Mouse (Mus musculus) forebrain, embryonic 11.5 days (tissue): ENCODE results near the gene Krtap19-5. TPM values are rescaled to one million over a fixed set of nuclear protein-coding genes. Genes with fewer than 3 reads are reported as not detected.
A peak's percentile ranks its signal among the peaks of the same experiment; 100 is the strongest.

ENCODE experiments used
- ATAC-seq: fragments of 200-750 bp; cut with Nextera tagmentation; replicated peaks from 2 replicates; pipeline ENCODE4 v1.8.0; 2017; ENCODE audit warnings: moderate TSS enrichment; ENCODE audit not compliant: low FRiP score
- DNase-seq: peaks from one replicate; pipeline ENCODE4 v3.0.0-alpha.2; 2017; ENCODE audit warnings: low spot score
- H3K27ac ChIP-seq: fragments of 300-500 bp; sonication (generic); 2 replicates; pipeline ENCODE4 v1.5.1; 2014; ENCODE audit warnings: low read depth, low read length
- H3K27me3 ChIP-seq: fragments of 300-500 bp; sonication (generic); 2 replicates; pipeline ENCODE4 v1.6.1; 2014; ENCODE audit warnings: mild to moderate bottlenecking, low read length, mixed read lengths; ENCODE audit not compliant: control insufficient read depth, insufficient read depth
- H3K36me3 ChIP-seq: fragments of 300-500 bp; sonication (generic); 2 replicates; pipeline ENCODE4 v1.6.1; 2014; ENCODE audit warnings: mild to moderate bottlenecking, low read length, moderate library complexity, mixed read lengths; ENCODE audit not compliant: control insufficient read depth, insufficient read depth
- H3K4me1 ChIP-seq: fragments of 300-500 bp; sonication (generic); replicated peaks from 2 replicates; pipeline ENCODE4 v1.6.1; 2014; ENCODE audit warnings: low read length, mixed read lengths; ENCODE audit not compliant: control insufficient read depth, insufficient read depth
- H3K4me2 ChIP-seq: fragments of 300-500 bp; sonication (generic); 2 replicates; pipeline ENCODE4 v1.6.1; 2014; ENCODE audit warnings: low read depth, mild to moderate bottlenecking, low read length, moderate library complexity, mixed read lengths; ENCODE audit not compliant: severe bottlenecking
- H3K4me3 ChIP-seq: fragments of 300-500 bp; sonication (generic); 2 replicates; pipeline ENCODE4 v1.5.1; 2014; ENCODE audit warnings: low read depth, low read length
- H3K9ac ChIP-seq: fragments of 300-500 bp; sonication (generic); 2 replicates; pipeline ENCODE4 v1.6.1; 2014; ENCODE audit warnings: low read length
- H3K9me3 ChIP-seq: fragments of 300-500 bp; sonication (generic); 2 replicates; pipeline ENCODE4 v1.6.1; 2016; ENCODE audit warnings: low read length, mixed read lengths; ENCODE audit not compliant: control insufficient read depth
- WGBS: fragments of 180-500 bp; shearing (Covaris S2); extraction: QIAGEN DNeasy Blood & Tissue Kit; methylation state at CpG from one replicate; pipeline ENCODE4 v1.1.7; 2014; 5-methylcytosine and 5-hydroxymethylcytosine counted together
- polyA plus RNA-seq: library from polyadenylated mRNA; unstranded; fragments of >200 nt; fragmentation: Nextera tagmentation; extraction: Ambion mirVana; gene quantifications from 2 replicates; pipeline ENCODE4 v1.2.1, GENCODE M21; 2014

Gene Krtap19-5
- polyA plus RNA-seq, result not detected in 2 replicates

DNA sequence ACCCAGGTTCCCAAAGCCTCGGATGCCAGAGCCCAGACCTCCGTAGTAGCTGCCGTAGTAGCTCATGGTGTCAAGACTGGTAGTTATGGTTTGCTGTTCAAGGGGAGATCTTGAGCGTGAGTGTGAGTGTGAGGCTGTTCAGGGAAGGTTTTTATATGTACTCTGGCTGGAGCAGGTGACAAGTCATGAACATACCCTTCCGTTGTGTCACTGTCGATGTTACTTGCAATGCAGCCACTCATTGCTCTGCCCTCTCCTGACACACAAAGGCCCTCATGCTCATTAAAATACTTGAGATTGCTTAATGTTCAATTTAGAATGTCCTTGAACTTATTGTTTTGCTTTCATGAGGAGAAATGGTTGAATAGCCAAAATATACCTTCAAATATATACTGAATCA is at the start of gene Krtap19-5:
Gene Krtap19-5, minus strand, starts transcription at position 101 of the 400 bp plus-strand sequence.
- ATAC-seq, result no peak
- Histone ChIP-seq H3K4me2 (no peak within 1 kb of the TSS), H3K27me3 (no peaks in the 10 kb centered on the region), H3K36me3 (no peaks in the 10 kb centered on the region), H3K4me1 (no peaks in the 10 kb centered on the region), H3K9ac (no peak within 1 kb of the TSS), H3K27ac (no peak within 1 kb of the TSS), H3K4me3 (no peak within 1 kb of the TSS), H3K9me3 (no peaks in the 10 kb centered on the region)
- no peak for DNase-seq
- 94% methylated on average over 6 of the region's 6 CpGs for WGBS

DNA sequence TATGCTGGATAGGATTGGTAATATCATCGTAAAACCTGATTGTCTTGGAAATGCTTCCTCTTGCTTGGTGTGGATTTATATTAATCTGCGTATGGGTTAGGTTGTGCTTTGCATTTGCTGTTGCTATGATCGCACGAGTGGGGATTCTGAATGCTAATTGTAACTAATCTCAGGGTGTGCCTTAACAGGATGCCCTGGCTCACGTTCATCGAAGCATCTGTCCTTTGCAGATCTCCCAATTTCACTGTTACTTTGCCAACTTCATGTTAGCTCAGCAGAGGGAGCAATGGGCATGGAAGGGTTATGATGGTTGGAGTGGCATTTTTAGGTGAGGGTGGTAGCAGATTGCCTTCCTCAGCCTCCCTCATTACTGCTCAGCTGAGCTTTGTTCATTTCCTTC is 44.8 kb upstream of the Krtap19-5 start:
- no peaks in the 10 kb centered on the region for H3K4me1 ChIP-seq
- ATAC-seq (no peak), DNase-seq (no peak)
- no peak overlapping the region for H3K27ac ChIP-seq
- no peaks in the 10 kb centered on the region; the same call in 1 of the 2 replicates for H3K9me3 ChIP-seq
- H3K9ac ChIP-seq, result no peak overlapping the region
- H3K4me3 ChIP-seq, result no peak overlapping the region
- no peaks in the 10 kb centered on the region for H3K36me3 ChIP-seq
- WGBS, result 85% methylated on average over 6 of the region's 6 CpGs
- no peak overlapping the region for H3K4me2 ChIP-seq
- no peaks in the 10 kb centered on the region for H3K27me3 ChIP-seq

DNA sequence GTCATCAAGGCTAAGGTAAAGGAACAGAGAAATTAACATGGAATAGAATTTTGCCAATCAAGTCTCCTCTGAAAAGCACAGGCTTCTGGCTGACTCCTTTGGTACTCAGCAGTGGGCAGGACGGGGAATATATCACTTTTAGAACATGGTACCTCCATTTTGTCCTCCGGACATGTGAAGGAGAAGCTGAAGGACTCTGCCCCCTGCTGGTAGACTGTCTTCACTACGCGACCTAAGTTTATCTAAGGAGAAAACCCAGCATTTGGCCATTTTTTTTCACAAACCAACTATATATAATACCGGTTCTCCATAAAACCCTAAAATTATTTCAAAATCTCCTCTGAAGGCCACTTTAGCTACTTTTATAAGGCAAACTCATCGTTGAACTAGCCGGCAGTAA is 42.0 kb upstream of the Krtap19-5 start:
- Histone ChIP-seq H3K9ac (no peak overlapping the region), H3K27ac (no peak overlapping the region), H3K4me2 (no peak overlapping the region), H3K4me1 (no peaks in the 10 kb centered on the region), H3K9me3 (no peaks in the 10 kb centered on the region; the same call in 1 of the 2 replicates), H3K36me3 (no peaks in the 10 kb centered on the region), H3K27me3 (no peaks in the 10 kb centered on the region), H3K4me3 (no peak overlapping the region)
- DNase-seq, result peak; percentile 54
- ATAC-seq, result no peak
- 73% methylated on average over 7 of the region's 7 CpGs for WGBS

DNA sequence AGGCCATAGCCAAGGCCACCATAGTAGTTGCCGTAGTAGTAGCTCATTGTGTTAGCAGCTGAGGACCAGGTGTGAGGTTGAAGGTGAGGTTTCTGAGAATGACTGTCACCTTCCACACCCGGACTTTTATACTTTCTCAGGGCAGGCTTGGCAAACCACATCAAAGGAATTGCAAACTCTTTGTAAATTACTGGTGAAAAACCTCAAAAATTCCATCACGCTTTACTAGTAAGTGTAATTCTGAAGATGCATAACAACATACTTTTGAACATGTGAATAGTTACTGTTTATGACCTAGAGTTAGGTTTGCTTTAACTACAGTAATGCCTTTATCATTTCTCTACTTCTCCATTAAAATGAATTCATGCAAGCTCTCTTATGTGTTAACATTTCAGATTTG is 35.9 kb upstream of the Krtap19-5 start, which contains the start of gene Krtap19-9b:
Gene Krtap19-9b, minus strand, starts transcription at position 101 of the 400 bp plus-strand sequence.
- DNase-seq, result no peak
- Histone ChIP-seq H3K4me1 (no peaks in the 10 kb centered on the region), H3K27me3 (no peaks in the 10 kb centered on the region), H3K27ac (no peak within 1 kb of the TSS), H3K4me3 (no peak within 1 kb of the TSS), H3K9ac (no peak within 1 kb of the TSS), H3K9me3 (no peaks in the 10 kb centered on the region), H3K4me2 (no peak within 1 kb of the TSS), H3K36me3 (no peaks in the 10 kb centered on the region)
- ATAC-seq, result no peak
- 94% methylated on average over 3 of the region's 3 CpGs for WGBS

DNA sequence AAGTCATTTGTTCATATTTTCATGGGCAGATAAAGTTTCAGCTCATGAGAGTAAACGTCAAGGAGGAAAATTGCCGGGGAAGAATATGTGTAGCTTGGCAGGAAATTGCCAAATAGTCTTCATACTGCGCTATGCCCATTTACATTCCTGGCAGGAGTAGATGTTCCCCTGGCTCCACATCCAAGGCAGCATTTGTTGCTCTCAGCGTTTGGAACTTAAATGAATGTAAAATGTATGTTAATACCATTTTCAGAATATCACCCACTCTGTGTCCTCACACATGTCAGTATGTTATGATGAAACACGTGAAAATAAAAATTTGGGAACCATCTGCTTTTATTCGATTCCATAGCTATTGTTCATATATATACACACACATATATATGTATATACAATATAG is 9.4 kb downstream of the Krtap19-5 start:
- Histone ChIP-seq H3K9ac (no peak overlapping the region), H3K36me3 (no peaks in the 10 kb centered on the region), H3K4me1 (no peaks in the 10 kb centered on the region), H3K27ac (no peak overlapping the region), H3K27me3 (no peaks in the 10 kb centered on the region), H3K9me3 (no peaks in the 10 kb centered on the region), H3K4me3 (no peak overlapping the region), H3K4me2 (no peak overlapping the region)
- no peak for ATAC-seq
- WGBS, result 91% methylated on average over 6 of the region's 6 CpGs
- DNase-seq, result no peak

DNA sequence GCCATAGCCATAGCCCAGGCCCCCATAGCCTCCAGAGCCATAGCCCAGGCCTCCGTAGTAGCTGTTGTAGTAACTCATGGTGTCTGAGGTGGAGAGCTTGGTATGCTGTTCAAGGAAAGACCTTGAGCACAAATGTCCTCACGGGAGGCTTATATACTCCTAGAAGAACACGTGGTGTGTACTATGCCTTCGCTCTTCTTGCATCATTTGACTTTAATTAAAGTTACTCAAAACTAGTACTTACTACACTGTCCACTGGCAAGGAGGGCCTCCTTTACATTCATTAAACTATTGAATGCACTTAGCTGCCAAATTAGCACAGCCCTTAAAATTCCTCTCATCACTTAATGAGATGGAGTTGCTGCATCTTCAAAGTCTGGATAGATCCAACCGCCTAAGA is 11.3 kb downstream of the Krtap19-5 start, which contains the start of gene Krtap19-4:
Gene Krtap19-4, minus strand, starts transcription at position 101 of the 400 bp plus-strand sequence.
- no peaks in the 10 kb centered on the region for H3K9me3 ChIP-seq
- DNase-seq, result no peak
- H3K4me1 ChIP-seq, result no peaks in the 10 kb centered on the region
- no peak within 1 kb of the TSS for H3K9ac ChIP-seq
- H3K27me3 ChIP-seq, result no peaks in the 10 kb centered on the region
- H3K27ac ChIP-seq, result no peak within 1 kb of the TSS
- H3K4me2 ChIP-seq, result no peak within 1 kb of the TSS
- ATAC-seq, result no peak
- no peaks in the 10 kb centered on the region for H3K36me3 ChIP-seq
- no peak within 1 kb of the TSS for H3K4me3 ChIP-seq
- WGBS, result 92% methylated on average over 5 of the region's 5 CpGs

DNA sequence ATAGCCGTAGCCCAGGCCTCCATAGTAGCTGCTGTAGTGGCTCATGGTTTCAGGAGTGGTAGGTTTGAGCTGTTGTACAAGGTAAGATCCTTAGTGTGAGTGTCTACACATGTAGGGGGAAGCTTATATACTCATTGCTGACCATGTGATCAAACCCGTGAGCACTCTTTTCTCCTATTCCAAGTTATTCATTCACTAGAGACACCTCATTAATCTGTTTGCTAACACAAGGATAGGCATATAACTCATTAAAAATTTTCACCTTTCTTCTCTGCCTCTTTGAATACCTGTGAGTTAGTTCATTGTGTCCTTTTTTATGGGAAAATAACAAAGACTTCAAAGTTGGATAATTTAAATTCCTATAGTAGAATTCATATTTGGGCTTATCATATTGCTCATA is 18.3 kb downstream of the Krtap19-5 start, which contains the start of gene Krtap19-3:
Gene Krtap19-3, minus strand, starts transcription at position 101 of the 400 bp plus-strand sequence.
- ATAC-seq (no peak), DNase-seq (no peak)
- Histone ChIP-seq H3K9me3 (no peaks in the 10 kb centered on the region), H3K27ac (no peak within 1 kb of the TSS), H3K4me3 (no peak within 1 kb of the TSS), H3K27me3 (no peaks in the 10 kb centered on the region), H3K9ac (no peak within 1 kb of the TSS), H3K36me3 (no peaks in the 10 kb centered on the region), H3K4me2 (no peak within 1 kb of the TSS), H3K4me1 (no peaks in the 10 kb centered on the region)
- WGBS, result 93% methylated on average over 2 of the region's 2 CpGs

DNA sequence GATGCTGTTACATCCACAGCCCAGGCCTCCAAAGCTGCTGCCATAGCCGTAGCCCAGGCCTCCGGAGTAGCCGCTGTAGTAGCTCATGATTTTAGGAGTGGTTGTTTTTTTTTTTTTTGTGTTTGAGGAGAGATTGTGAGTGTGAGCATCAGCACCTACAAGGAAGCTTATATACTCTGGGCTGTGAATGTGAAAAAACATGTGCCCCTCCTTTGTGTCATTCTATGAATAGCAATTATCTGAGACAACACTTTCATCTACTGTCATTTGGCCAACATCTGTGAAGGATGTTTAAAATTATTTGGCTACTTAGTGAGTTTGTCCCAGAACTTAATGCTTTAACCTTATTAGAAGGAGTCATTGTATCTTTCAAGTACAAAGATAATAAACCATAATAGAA is 22.1 kb downstream of the Krtap19-5 start, which contains the start of gene Krtap19-2:
Gene Krtap19-2, minus strand, starts transcription at position 101 of the 400 bp plus-strand sequence.
- no peak within 1 kb of the TSS for H3K27ac ChIP-seq
- no peaks in the 10 kb centered on the region for H3K4me1 ChIP-seq
- no peaks in the 10 kb centered on the region for H3K9me3 ChIP-seq
- no peak within 1 kb of the TSS for H3K9ac ChIP-seq
- no peak within 1 kb of the TSS for H3K4me2 ChIP-seq
- 97% methylated on average over 3 of the region's 3 CpGs for WGBS
- H3K36me3 ChIP-seq, result no peaks in the 10 kb centered on the region
- DNase-seq (no peak), ATAC-seq (no peak)
- H3K27me3 ChIP-seq, result no peaks in the 10 kb centered on the region
- no peak within 1 kb of the TSS for H3K4me3 ChIP-seq

DNA sequence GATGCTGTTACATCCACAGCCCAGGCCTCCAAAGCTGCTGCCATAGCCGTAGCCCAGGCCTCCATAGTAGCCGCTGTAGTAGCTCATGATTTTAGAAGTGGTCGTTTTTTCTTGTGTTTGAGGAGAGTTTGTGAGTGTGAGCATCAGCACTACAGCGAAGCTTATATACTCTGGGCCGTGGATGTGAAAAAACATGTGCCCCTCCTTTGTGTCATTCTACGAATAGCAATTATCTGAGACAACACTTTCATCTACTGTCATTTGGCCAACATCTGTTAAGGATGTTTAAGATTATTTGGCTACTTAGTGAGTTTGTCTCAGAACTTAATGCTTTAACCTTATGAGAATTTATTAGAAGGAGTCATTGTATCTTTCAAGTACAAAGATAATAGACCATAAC is 26.9 kb downstream of the Krtap19-5 start, which contains the start of gene Krtap19-1:
Gene Krtap19-1, minus strand, starts transcription at position 101 of the 400 bp plus-strand sequence.
- no peak for DNase-seq
- H3K4me3 ChIP-seq, result no peak within 1 kb of the TSS
- 89% methylated on average over 6 of the region's 6 CpGs for WGBS

More for the DNA sequence above, 26.9 kb downstream of the Krtap19-5 start, which contains the start of gene Krtap19-1:
- Histone ChIP-seq H3K36me3 (no peaks in the 10 kb centered on the region), H3K4me1 (no peaks in the 10 kb centered on the region), H3K9ac (no peak within 1 kb of the TSS), H3K4me2 (no peak within 1 kb of the TSS), H3K27ac (no peak within 1 kb of the TSS), H3K9me3 (no peaks in the 10 kb centered on the region), H3K27me3 (no peaks in the 10 kb centered on the region)
- ATAC-seq, result no peak
